Mouse (Mus musculus) liver, adult (tissue): ENCODE measurements around the gene Wdr77.

Experiments used
- GATA4 ChIP-seq: IDR thresholded peaks from 2 replicates; pipeline ENCODE4 v1.6.1; 2014; ENCODE audit warnings: mild to moderate bottlenecking, low read length; ENCODE audit not compliant: insufficient replicate concordance

Wdr77 gene

GRCm38 (mm10) chr3:106000707-106001375 is 41.7 kb downstream of the Wdr77 start:
- no peak for TF ChIP-seq GATA4

- TF ChIP-seq GATA4, result no peak
Measured at GRCm38 (mm10) chr3:106001416-106002370, 42.5 kb downstream of the Wdr77 start.

GRCm38 (mm10) chr3:106014546-106014945 is 55.4 kb downstream of the Wdr77 start, which contains the start of gene Pifo:
Gene Pifo (minus strand): TSS chr3:106014646.
- TF ChIP-seq GATA4, result no peak
